Mouse (Mus musculus): ENCODE measurements at regions not wholly inside any gene's neighbourhood (a gene's known extent, or its start where the extent isn't known, plus 50 kb on each side); places are given as distances from the start of the nearest gene placed in this dataset.

- no peak for DNase-seq (ENCODE audit: low read depth, low spot score)
Observed at GRCm38 (mm10) chr14:68447240-68447923, 846.7 kb downstream of the Synb start.

GRCm38 (mm10) chr14:68433326-68433725, 860.8 kb downstream of the Synb start:
- no peak for DNase-seq (ENCODE audit: low read depth, low spot score)

GRCm38 (mm10) chr14:68432111-68432510, 862.0 kb downstream of the Synb start:
- DNase-seq (ENCODE audit: low read depth, low spot score), result no peak

GRCm38 (mm10) chr14:68427235-68427634, 866.9 kb downstream of the Synb start:
- no peak for DNase-seq (ENCODE audit: low read depth, low spot score)

- DNase-seq (ENCODE audit: low read depth, low spot score), result no peak
Observed at GRCm38 (mm10) chr14:68392440-68392839, 901.7 kb downstream of the Synb start.

- DNase-seq (ENCODE audit: low read depth, low spot score), result no peak
Observed at GRCm38 (mm10) chr14:68391875-68392274, 902.2 kb downstream of the Synb start.

GRCm38 (mm10) chr14:68381741-68382140, 912.4 kb downstream of the Synb start:
- DNase-seq (ENCODE audit: low read depth, low spot score), result no peak

GRCm38 (mm10) chr14:68367696-68368095, 926.4 kb downstream of the Synb start:
- DNase-seq (ENCODE audit: low read depth, low spot score), result no peak

GRCm38 (mm10) chr14:68363892-68364291, 930.2 kb downstream of the Synb start:
- DNase-seq (ENCODE audit: low read depth, low spot score), result no peak

- DNase-seq (ENCODE audit: low read depth, low spot score), result no peak
Observed at GRCm38 (mm10) chr14:68361998-68362397, 932.1 kb downstream of the Synb start.

GRCm38 (mm10) chr14:68361481-68361880, 932.6 kb downstream of the Synb start:
- DNase-seq (ENCODE audit: low read depth, low spot score), result no peak

- no peak for DNase-seq (ENCODE audit: low read depth, low spot score)
Observed at GRCm38 (mm10) chr14:68356396-68356795, 937.7 kb downstream of the Synb start.

- DNase-seq (ENCODE audit: low read depth, low spot score), result no peak
Observed at GRCm38 (mm10) chr14:68355462-68355905, 938.6 kb downstream of the Synb start.

- DNase-seq (ENCODE audit: low read depth, low spot score), result no peak
Observed at GRCm38 (mm10) chr14:68345527-68345926, 948.6 kb downstream of the Synb start.

GRCm38 (mm10) chr14:68344715-68345114, 949.4 kb downstream of the Synb start:
- DNase-seq (ENCODE audit: low read depth, low spot score), result no peak

- DNase-seq (ENCODE audit: low read depth, low spot score), result no peak
Observed at GRCm38 (mm10) chr14:68338440-68338839, 955.7 kb downstream of the Synb start.

- DNase-seq (ENCODE audit: low read depth, low spot score), result no peak
Observed at GRCm38 (mm10) chr14:68325061-68325460, 969.0 kb downstream of the Synb start.

GRCm38 (mm10) chr14:68323008-68323407, 971.1 kb downstream of the Synb start:
- DNase-seq (ENCODE audit: low read depth, low spot score), result no peak

- DNase-seq (ENCODE audit: low read depth, low spot score), result no peak
Observed at GRCm38 (mm10) chr14:68307973-68308660, 986.0 kb downstream of the Synb start.

GRCm38 (mm10) chr14:68305166-68305565, 988.9 kb downstream of the Synb start:
- DNase-seq (ENCODE audit: low read depth, low spot score), result no peak

- no peak for DNase-seq (ENCODE audit: low read depth, low spot score)
Observed at GRCm38 (mm10) chr14:68301710-68302109, 992.4 kb downstream of the Synb start.

GRCm38 (mm10) chr14:68285546-68285945, 1008.6 kb downstream of the Synb start:
- no peak for DNase-seq (ENCODE audit: low read depth, low spot score)

- no peak for DNase-seq (ENCODE audit: low read depth, low spot score)
Observed at GRCm38 (mm10) chr14:68261436-68261835, 1032.7 kb downstream of the Synb start.
